Mouse (Mus musculus) layer of hippocampus, adult 6 months (tissue): Measurements from ENCODE around the gene Ccsap. TPM values are rescaled to one million over a fixed set of nuclear protein-coding genes. Genes with fewer than 3 reads are reported as not detected.

Experiments
- long read RNA-seq, 2 experiments: library from polyadenylated mRNA; unstranded; transcript quantifications; one replicate each; pipeline ENCODE4 v2.0.0; 2019 to 2020
- polyA plus RNA-seq: library from polyadenylated mRNA; unstranded; fragments of <200 nt; fragmentation: Nextera tagmentation; gene quantifications from 2 replicates; pipeline ENCODE4 v1.2.3, GENCODE M21; 2021

The Ccsap gene
- 11.5 and 15.4 TPM in 2 replicates for polyA plus RNA-seq
- long read RNA-seq, experiment 1, transcript Ccsap-202 (4 exons, 2,673 nt): minor isoform, 14 of 52 reads
- long read RNA-seq, experiment 1, transcript Ccsap-201 (3 exons, 2,390 nt): major isoform, 19 of 52 reads
- long read RNA-seq, experiment 1, partial matches to known transcripts: 7 of 52 reads
- long read RNA-seq, experiment 1, other reads (novel, unspliced or antisense): 12 of 52 reads
- long read RNA-seq, experiment 2, transcript Ccsap-202 (4 exons, 2,673 nt): major isoform, 137 of 286 reads
- long read RNA-seq, experiment 2, transcript Ccsap-201 (3 exons, 2,390 nt): minor isoform, 131 of 286 reads
- long read RNA-seq, experiment 2, partial matches to known transcripts: 2 of 286 reads
- long read RNA-seq, experiment 2, other reads (novel, unspliced or antisense): 16 of 286 reads

DNA sequence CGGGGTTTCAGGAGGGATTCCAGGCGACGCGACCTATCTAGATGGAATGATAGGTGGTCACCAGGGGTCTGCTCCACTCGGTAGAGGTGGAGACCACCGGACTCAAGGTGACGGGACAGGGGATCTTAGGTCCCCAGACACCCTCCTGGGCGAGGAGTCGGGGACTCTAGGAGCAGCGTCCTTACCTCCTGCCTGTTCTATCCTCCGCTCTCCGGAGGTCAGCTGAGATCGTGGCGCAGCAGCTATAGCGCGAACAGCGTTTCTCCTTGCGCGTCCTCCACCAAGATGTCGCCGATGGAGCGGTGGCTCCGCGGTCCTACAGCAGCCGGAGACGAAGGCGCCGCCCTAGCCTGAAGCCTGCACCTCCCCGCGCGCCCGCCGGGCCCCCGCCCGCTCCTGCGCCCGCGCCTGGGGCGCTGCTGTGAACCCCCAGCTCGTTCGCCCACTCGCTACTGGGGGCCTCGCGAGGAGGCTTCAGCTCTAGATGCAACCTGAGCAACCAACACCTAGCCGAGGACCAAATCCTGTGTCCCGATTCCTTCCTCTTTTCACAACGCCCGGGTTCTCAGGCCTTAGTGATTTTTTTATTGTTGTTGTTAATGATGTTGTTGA, at the start of gene Ccsap:
Gene Ccsap (minus strand): TSS at position 562 of the 612 bp plus-strand sequence.

DNA sequence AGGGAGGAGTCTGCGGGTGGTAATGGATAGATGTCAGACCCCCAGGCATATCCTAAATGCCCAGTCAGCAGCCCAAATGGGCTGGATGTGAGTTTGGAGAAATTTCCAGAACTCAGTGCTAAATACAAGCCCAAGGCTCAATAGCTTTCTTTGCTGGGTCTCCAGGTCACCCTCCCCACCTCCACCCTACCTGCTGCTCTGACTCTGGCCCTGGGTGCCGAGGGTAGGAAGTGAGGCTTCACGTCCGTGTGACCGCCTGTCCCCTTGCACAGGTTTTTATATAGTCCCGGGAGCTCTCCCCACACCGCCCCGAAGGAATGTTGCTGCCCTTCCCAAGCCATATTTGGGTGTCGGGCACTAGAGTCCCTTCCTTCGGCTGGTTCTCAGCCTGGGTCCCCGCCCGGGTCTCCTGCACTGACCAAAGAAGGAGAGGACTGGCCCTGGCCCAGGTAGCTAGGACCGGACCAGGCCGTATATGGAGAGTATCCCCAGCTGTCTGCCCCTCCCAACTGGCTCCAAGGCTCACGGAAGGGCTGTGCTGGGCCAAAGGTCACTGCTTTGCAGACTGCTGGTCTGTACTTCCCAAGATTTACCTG, 34.6 kb upstream of the Ccsap start, which contains the start of gene Acta1:
Gene Acta1 (minus strand): TSS at position 250 of the 596 bp plus-strand sequence.

DNA sequence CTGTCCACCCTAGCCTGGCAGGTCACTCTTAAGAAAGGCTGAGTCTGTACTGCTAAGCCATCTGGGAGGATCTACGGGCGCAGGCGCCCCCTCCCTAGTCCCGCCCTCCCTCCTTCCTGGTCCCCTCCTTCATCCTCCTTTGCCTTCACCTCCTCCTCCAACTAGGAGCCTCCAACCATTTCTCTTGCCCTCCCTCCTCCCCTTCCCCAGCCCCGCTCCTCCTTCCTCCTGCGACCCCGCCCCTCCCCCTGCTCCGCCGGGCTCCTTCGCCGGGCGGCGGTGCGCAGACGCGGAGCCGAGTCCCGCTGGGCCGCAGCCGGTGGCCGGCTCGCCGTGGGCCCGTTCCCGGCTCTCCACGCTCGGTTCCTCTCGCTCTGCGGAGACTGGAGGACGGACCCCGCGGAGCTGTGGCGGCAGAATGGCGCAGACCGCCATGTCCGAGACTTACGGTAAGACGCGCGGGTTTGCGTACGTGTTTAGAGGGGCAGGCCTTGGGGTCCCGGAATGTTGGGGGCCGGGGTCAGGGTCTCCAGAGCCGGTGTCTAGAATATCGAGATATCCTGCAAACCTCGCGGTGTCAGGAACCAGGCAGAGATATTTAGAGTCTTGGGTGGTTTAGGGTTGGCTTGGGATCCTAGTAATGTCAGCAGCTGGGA, 54.2 kb downstream of the Ccsap start, which contains the start of gene Rab4a:
Gene Rab4a (plus strand): TSS at position 268 of the 656 bp plus-strand sequence.

Other genes starting within 250 kb of the Ccsap start
- 3.3 TPM in 2 replicates for gene Rhou, start 206.3 kb downstream of the Ccsap start, polyA plus RNA-seq
- 81.8 and 92.7 TPM in 2 replicates for gene Rab4a, start 54.2 kb downstream of the Ccsap start, polyA plus RNA-seq
- 19.2 and 20.8 TPM in 2 replicates for gene Acta1, start 34.5 kb upstream of the Ccsap start, polyA plus RNA-seq
- 9.3 and 10.6 TPM in 2 replicates for gene Nup133, start 89.1 kb upstream of the Ccsap start, polyA plus RNA-seq
- 7.5 TPM in 2 replicates for gene Abcb10, start 122.9 kb upstream of the Ccsap start, polyA plus RNA-seq
- 11.8 and 12.1 TPM in 2 replicates for gene Taf5l, start 161.2 kb upstream of the Ccsap start, polyA plus RNA-seq
- gene Urb2, start 161.3 kb upstream of the Ccsap start, polyA plus RNA-seq: 1.2 and 1.5 TPM in 2 replicates